Mouse (Mus musculus) hindbrain, embryonic 11.5 days (tissue): ENCODE results near the gene Las1l. TPM values are rescaled to one million over a fixed set of nuclear protein-coding genes. Genes with fewer than 3 reads are reported as not detected.
A peak's percentile ranks its signal among the peaks of the same experiment; 100 is the strongest.

Experiments
- ATAC-seq: fragments of 200-750 bp; cut with Nextera tagmentation; 2 replicates; pipeline ENCODE4 v1.8.0; 2017; ENCODE audit warnings: mild to moderate bottlenecking, moderate TSS enrichment, moderate library complexity; ENCODE audit not compliant: low FRiP score
- DNase-seq: peaks from one replicate; pipeline ENCODE4 v3.0.0-alpha.2; 2015; ENCODE audit warnings: low spot score
- H3K27ac ChIP-seq: fragments of 300-500 bp; sonication (generic); 2 replicates; pipeline ENCODE4 v1.5.1; 2014; ENCODE audit warnings: mild to moderate bottlenecking, low read depth, low read length
- H3K27me3 ChIP-seq: fragments of 300-500 bp; sonication (generic); 2 replicates; pipeline ENCODE4 v1.6.1; 2014; ENCODE audit warnings: mild to moderate bottlenecking, low read length, moderate library complexity, mixed read lengths; ENCODE audit not compliant: control insufficient read depth, insufficient read depth
- H3K36me3 ChIP-seq: fragments of 300-500 bp; sonication (generic); 2 replicates; pipeline ENCODE4 v1.6.1; 2014; ENCODE audit warnings: mild to moderate bottlenecking, low read length, moderate library complexity, mixed read lengths; ENCODE audit not compliant: control insufficient read depth, insufficient read depth
- H3K4me1 ChIP-seq: fragments of 300-500 bp; sonication (generic); replicated peaks from 2 replicates; pipeline ENCODE4 v1.6.1; 2014; ENCODE audit warnings: low read length, mixed read lengths; ENCODE audit not compliant: control insufficient read depth, insufficient read depth
- H3K4me2 ChIP-seq: fragments of 300-500 bp; sonication (generic); replicated peaks from 2 replicates; pipeline ENCODE4 v1.6.1; 2014; ENCODE audit warnings: mild to moderate bottlenecking, low read depth, low read length
- H3K4me3 ChIP-seq: fragments of 300-500 bp; sonication (generic); 2 replicates; pipeline ENCODE4 v1.5.1; 2014; ENCODE audit warnings: low read depth, low read length
- H3K9ac ChIP-seq: fragments of 300-500 bp; sonication (generic); 2 replicates; pipeline ENCODE4 v1.6.1; 2014; ENCODE audit warnings: low read depth, low read length
- H3K9me3 ChIP-seq: fragments of 300-500 bp; sonication (generic); 2 replicates; pipeline ENCODE4 v1.6.1; 2016; ENCODE audit warnings: low read length; ENCODE audit not compliant: control insufficient read depth
- WGBS: fragments of 180-500 bp; shearing (Covaris S2); extraction: QIAGEN DNeasy Blood & Tissue Kit; methylation state at CpG from one replicate; pipeline ENCODE4 v1.1.7; 2014; 5-methylcytosine and 5-hydroxymethylcytosine counted together
- polyA plus RNA-seq: library from polyadenylated mRNA; unstranded; fragments of >200 nt; fragmentation: Nextera tagmentation; extraction: Ambion mirVana; gene quantifications from 2 replicates; pipeline ENCODE4 v1.2.1, GENCODE M21; 2014

The Las1l gene
- polyA plus RNA-seq: 48.5 and 50.3 TPM in 2 replicates

GRCm38 (mm10) chrX:95956497-95957293 lies at the start of gene Las1l:
Gene Las1l (minus strand): TSS chrX:95956962.
- H3K36me3 ChIP-seq: no peaks in the 10 kb centered on the region
- no peaks in the 10 kb centered on the region for H3K27me3 ChIP-seq
- DNase-seq (peak; percentile 84), ATAC-seq (peak; percentile 100)
- 17% methylated on average over 42 of the region's 42 CpGs for WGBS
- no peaks in the 10 kb centered on the region for H3K9me3 ChIP-seq
- H3K4me2 ChIP-seq: peak within 1 kb of the TSS; percentile 45
- no peak within 1 kb of the TSS for H3K27ac ChIP-seq
- no peaks in the 10 kb centered on the region for H3K4me1 ChIP-seq
- H3K4me3 ChIP-seq: peak within 1 kb of the TSS; percentile 48
- H3K9ac ChIP-seq: peak within 1 kb of the TSS; percentile 55

GRCm38 (mm10) chrX:96006395-96006794 lies 49.6 kb upstream of the Las1l start:
- Histone ChIP-seq H3K27me3 (no peaks in the 10 kb centered on the region), H3K27ac (no peak overlapping the region), H3K4me1 (no peaks in the 10 kb centered on the region), H3K9me3 (no peaks in the 10 kb centered on the region), H3K4me3 (no peak overlapping the region), H3K9ac (no peak overlapping the region), H3K36me3 (no peaks in the 10 kb centered on the region), H3K4me2 (no peak overlapping the region)
- WGBS: 71% methylated on average over 6 of the region's 6 CpGs
- ATAC-seq (no peak), DNase-seq (no peak)

DNA sequence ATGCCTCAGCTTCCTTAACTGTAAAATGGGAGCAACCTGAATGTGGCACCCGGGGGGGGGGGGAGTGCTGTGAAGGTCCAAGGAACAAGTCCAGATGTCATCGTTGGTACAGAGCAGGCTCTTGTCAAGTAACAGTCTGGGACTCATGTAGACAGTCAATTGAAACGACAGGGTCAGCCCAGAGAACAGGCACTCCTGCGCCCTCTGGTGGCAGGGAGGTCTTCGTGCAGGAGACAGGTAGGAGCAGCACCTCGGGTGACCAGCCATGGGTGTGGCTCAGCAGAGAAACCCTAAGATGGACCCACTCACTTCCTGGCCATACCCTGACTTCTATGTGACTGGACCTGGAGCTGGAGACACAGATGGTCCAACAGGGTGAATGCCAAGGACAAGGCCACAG lies 42.8 kb upstream of the Las1l start:
- 74% methylated on average over 5 of the region's 6 CpGs for WGBS
- DNase-seq (no peak), ATAC-seq (no peak)
- H3K9me3 ChIP-seq: no peaks in the 10 kb centered on the region
- H3K4me3 ChIP-seq: no peak overlapping the region
- no peaks in the 10 kb centered on the region for H3K4me1 ChIP-seq
- no peak overlapping the region for H3K9ac ChIP-seq
- no peaks in the 10 kb centered on the region for H3K27me3 ChIP-seq
- H3K4me2 ChIP-seq: no peak overlapping the region
- no peaks in the 10 kb centered on the region for H3K36me3 ChIP-seq
- H3K27ac ChIP-seq: no peak overlapping the region

DNA sequence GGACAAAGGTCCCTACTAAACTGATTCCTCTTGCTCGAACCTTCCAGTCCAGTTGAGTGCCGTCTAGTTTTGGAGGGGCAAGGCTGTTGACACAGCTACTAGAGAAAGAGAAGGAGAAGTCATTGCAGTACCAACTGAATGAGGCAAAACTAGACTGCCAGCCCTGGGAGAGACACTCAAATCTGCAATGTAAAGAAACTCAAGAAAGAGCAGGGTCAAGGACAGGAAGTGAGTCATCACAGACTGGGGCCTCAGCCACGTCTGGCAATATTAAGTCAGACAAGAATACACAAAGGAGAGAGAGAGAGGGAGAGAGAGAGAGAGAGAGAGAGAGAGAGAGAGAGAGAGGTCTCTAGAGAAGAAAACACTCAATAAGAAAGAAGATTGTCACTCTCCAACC lies 36.4 kb upstream of the Las1l start:
- no peaks in the 10 kb centered on the region for H3K4me1 ChIP-seq
- H3K27me3 ChIP-seq: no peaks in the 10 kb centered on the region
- ATAC-seq (no peak), DNase-seq (no peak)
- no peak overlapping the region for H3K4me2 ChIP-seq
- no peaks in the 10 kb centered on the region for H3K9me3 ChIP-seq
- no peak overlapping the region for H3K4me3 ChIP-seq
- H3K36me3 ChIP-seq: no peaks in the 10 kb centered on the region
- no peak overlapping the region for H3K9ac ChIP-seq
- WGBS: 71% methylated on average over 3 of the region's 3 CpGs
- H3K27ac ChIP-seq: no peak overlapping the region

GRCm38 (mm10) chrX:95969936-95970335 lies 13.2 kb upstream of the Las1l start:
- no peaks in the 10 kb centered on the region for H3K9me3 ChIP-seq
- DNase-seq: no peak
- 58% methylated on average over 8 of the region's 9 CpGs for WGBS
- H3K4me1 ChIP-seq: no peaks in the 10 kb centered on the region
- H3K27me3 ChIP-seq: no peaks in the 10 kb centered on the region
- H3K36me3 ChIP-seq: no peaks in the 10 kb centered on the region
- H3K27ac ChIP-seq: no peak overlapping the region
- no peak overlapping the region for H3K9ac ChIP-seq
- no peak overlapping the region for H3K4me2 ChIP-seq
- no peak for ATAC-seq
- H3K4me3 ChIP-seq: no peak overlapping the region

DNA sequence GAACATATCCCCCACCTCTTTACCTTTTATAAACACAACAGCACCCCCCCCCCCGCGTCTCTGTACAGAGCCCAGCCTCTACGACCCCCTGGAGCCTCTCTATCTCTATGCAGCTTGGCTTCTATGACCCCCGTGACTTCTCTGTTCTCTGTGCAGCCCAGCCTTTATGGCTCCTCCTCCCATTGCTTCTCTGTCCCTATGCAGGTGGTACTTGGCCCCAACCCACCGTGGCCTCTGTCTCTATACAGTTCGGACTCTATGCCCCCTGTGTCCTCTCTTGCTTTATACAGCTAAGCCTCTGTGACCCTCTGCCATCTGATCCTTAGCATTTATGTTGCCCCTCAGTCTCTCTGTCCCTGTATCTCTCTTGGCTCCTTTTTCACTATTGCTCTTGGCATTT lies 12.4 kb upstream of the Las1l start:
- Histone ChIP-seq H3K4me2 (no peak overlapping the region), H3K36me3 (no peaks in the 10 kb centered on the region), H3K9ac (no peak overlapping the region), H3K27ac (peak overlapping the region; percentile 71), H3K9me3 (no peaks in the 10 kb centered on the region), H3K4me3 (no peak overlapping the region), H3K4me1 (no peaks in the 10 kb centered on the region), H3K27me3 (no peaks in the 10 kb centered on the region)
- no peak for DNase-seq
- WGBS: 26% methylated on average over 4 of the region's 6 CpGs
- ATAC-seq: no peak; the same call in 1 of the 2 replicates

GRCm38 (mm10) chrX:95968594-95968965 lies 11.8 kb upstream of the Las1l start:
- DNase-seq (peak; percentile 88), ATAC-seq (peak; percentile 93)
- peak overlapping the region; percentile 52 for H3K4me2 ChIP-seq
- no peaks in the 10 kb centered on the region for H3K36me3 ChIP-seq
- H3K4me1 ChIP-seq: no peaks in the 10 kb centered on the region
- H3K9ac ChIP-seq: peak overlapping the region; percentile 62
- H3K27ac ChIP-seq: peak overlapping the region; percentile 92
- WGBS: 19% methylated on average over 6 of the region's 6 CpGs
- peak overlapping the region; percentile 30 for H3K4me3 ChIP-seq
- no peaks in the 10 kb centered on the region for H3K27me3 ChIP-seq
- H3K9me3 ChIP-seq: no peaks in the 10 kb centered on the region

GRCm38 (mm10) chrX:95967847-95968593 lies 11.3 kb upstream of the Las1l start:
- Histone ChIP-seq H3K4me3 (peak overlapping the region; percentile 30), H3K9me3 (no peaks in the 10 kb centered on the region), H3K9ac (peak overlapping the region; percentile 62), H3K4me2 (peak overlapping the region; percentile 52), H3K27ac (peak overlapping the region; percentile 92), H3K36me3 (no peaks in the 10 kb centered on the region), H3K4me1 (no peaks in the 10 kb centered on the region), H3K27me3 (no peaks in the 10 kb centered on the region)
- WGBS: 24% methylated on average over 26 of the region's 28 CpGs
- ATAC-seq: peak; percentile 89
- DNase-seq: peak; percentile 89
